9 mouse cellular contexts compared by ENCODE assay signal in the genomic region with DNA sequence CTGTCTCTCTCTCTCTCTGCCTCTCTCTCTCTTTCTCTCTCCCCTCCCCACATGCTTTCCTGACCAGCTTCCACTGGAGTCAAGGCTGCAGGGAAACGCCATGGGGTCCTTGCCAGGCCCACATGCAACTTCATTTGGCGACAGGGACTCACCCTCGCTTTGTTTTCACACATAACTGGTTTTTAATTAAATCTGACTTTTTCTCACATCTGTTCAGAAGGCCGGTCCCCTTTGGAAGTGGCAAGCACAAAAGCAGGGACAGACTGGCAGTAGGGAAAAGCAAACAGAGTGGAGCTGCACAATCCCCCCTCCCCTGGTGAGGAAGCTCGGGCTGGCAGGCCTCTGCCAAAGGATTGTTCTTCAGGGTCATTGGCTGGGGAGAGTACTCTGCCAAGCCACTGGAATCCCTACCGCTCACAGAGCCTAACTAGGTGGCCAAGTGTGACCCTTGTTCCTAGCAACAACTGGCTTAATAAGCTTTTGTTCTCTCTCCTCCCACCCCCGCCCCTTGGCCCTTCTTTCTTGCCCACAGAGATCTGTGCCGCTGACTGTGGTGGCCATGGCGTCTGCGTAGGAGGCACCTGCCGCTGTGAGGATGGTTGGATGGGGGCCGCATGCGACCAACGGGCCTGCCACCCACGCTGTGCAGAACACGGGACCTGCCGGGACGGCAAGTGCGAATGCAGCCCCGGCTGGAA.
A peak's percentile ranks its signal among the peaks of the same experiment; 100 is the strongest.
DNase-seq lines count a peak whose midpoint lies in the region; ATAC-seq and TF ChIP-seq lines count a peak whose summit lies in the region.
"Had no signal": no experiment of that assay in that cellular context is flagged by ENCODE, and none has a peak within 500 bp of the region (broad histone marks: within the 10 kb centered on the region; RNA-seq: fewer than 3 reads in every experiment).

No protein-coding gene starts in this region.

- WGBS in forebrain, embryonic 15.5 days: 13% methylated on average over 20 of the region's 20 CpGs
- 65% methylated on average over 19 of the region's 20 CpGs for WGBS in limb, embryonic 11.5 days

- H3K9me3 ChIP-seq in forebrain, embryonic 15.5 days: no peaks in the 10 kb centered on the region
- no peaks in the 10 kb centered on the region for H3K9me3 ChIP-seq in limb, embryonic 11.5 days (ENCODE audit: control insufficient read depth, low read length)

- no peak overlapping the region for H3K4me3 ChIP-seq in forebrain, embryonic 15.5 days
- no peak overlapping the region for H3K4me3 ChIP-seq in limb, embryonic 11.5 days (ENCODE audit: low read depth, low read length)
- H3K4me3 ChIP-seq: erythroblast, embryonic 14.5 days had no signal

- no peak for TF ChIP-seq CTCF in brain, embryonic 14.5 days (IDR thresholded peaks at IDR 0.05; ENCODE audit: borderline replicate concordance, extremely low read depth, insufficient read depth, insufficient read length)

- H3K36me3 ChIP-seq in forebrain, embryonic 15.5 days: no peaks in the 10 kb centered on the region; the same call in 1 of the 2 replicates
- H3K36me3 ChIP-seq in limb, embryonic 11.5 days (ENCODE audit: control insufficient read depth, insufficient read depth, low read length): no peaks in the 10 kb centered on the region

- H3K4me2 ChIP-seq in forebrain, embryonic 15.5 days (replicated peaks): peak overlapping the region; percentile 7; the same call in 1 of the 2 replicates
- no peak overlapping the region for H3K4me2 ChIP-seq in limb, embryonic 11.5 days (ENCODE audit: low read depth, severe bottlenecking)

- no peaks in the 10 kb centered on the region for H3K27me3 ChIP-seq in forebrain, embryonic 15.5 days
- no peaks in the 10 kb centered on the region for H3K27me3 ChIP-seq in limb, embryonic 11.5 days (ENCODE audit: control insufficient read depth, insufficient read depth, low read length)

- peak overlapping the region; percentile 88 for H3K27ac ChIP-seq in forebrain, embryonic 15.5 days (replicated peaks)
- peak overlapping the region; percentile 74 for H3K27ac ChIP-seq in limb, embryonic 11.5 days (replicated peaks; ENCODE audit: low read depth, low read length)

- DNase-seq in cerebellum, adult 18-20 months: peak; percentile 11 to 14
- DNase-seq in cerebellum, adult 11 months: no peak
- DNase-seq in brain, embryonic 14.5 days (ENCODE audit: low read depth): peak; percentile 93
- DNase-seq in kidney, adult 18-20 months: peak; percentile 53
- peak; percentile 44 for DNase-seq in limb, embryonic 11.5 days (ENCODE audit: low spot score)
- peak; percentile 96 for DNase-seq in retina, postnatal 1 day
- no peak for DNase-seq in spleen, postnatal 14 days (ENCODE audit: low spot score in 2 of 2)

- peaks cover 42% of the 10 kb centered on the region for H3K4me1 ChIP-seq in forebrain, embryonic 15.5 days
- peaks cover 53% of the 10 kb centered on the region for H3K4me1 ChIP-seq in limb, embryonic 11.5 days (ENCODE audit: control insufficient read depth, insufficient read depth, low read length)

- H3K9ac ChIP-seq in forebrain, embryonic 15.5 days (replicated peaks): peak overlapping the region; percentile 17; the same call in 1 of the 2 replicates
- H3K9ac ChIP-seq in limb, embryonic 11.5 days (ENCODE audit: low read length): no peak overlapping the region; the same call in 1 of the 2 replicates

- ATAC-seq in forebrain, embryonic 15.5 days (replicated peaks): peak; percentile 84
- no peak for ATAC-seq in limb, embryonic 11.5 days (ENCODE audit: insufficient number of reproducible peaks, low FRiP score, low TSS enrichment, low read depth)

- TF ChIP-seq POLR2A in brain, embryonic 14.5 days (IDR thresholded peaks at IDR 0.05; ENCODE audit: borderline replicate concordance, extremely low read depth, insufficient read depth, insufficient read length, poor library complexity, severe bottlenecking): no peak

Comparison
In these comparisons a context has a peak if more than half of its experiments do, and no peak if none do; other contexts are left out.
1. DNase-seq: peak in cerebellum, adult 18-20 months (2 of 2), brain, embryonic 14.5 days (single experiment), kidney, adult 18-20 months (single experiment), limb, embryonic 11.5 days (single experiment) and retina, postnatal 1 day (single experiment); none in cerebellum, adult 11 months (single experiment) and spleen, postnatal 14 days (0 of 2).